In the genomic region with DNA sequence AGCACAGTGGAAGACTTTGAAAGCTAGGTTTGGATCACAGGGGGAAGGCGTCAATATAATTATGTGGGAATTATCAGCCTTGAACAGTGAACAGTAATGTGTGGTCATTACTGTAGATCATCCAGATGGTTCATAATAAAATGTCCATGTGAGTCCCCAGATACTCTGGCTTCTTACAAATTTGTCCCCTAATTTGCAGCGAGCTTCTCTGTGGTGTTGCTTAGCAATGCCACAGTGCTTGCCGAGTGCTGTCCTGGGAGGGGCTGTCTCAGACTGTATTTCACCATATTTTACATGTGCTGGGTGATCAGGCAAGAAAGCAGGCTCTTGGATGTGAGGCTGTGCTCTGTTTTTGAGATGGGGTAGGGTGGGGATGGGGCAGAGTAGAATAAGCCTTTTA, we compare ENCODE assay signal across 18 mouse cellular contexts.
A peak's percentile ranks its signal among the peaks of the same experiment; 100 is the strongest.
DNase-seq lines count a peak whose midpoint lies in the region; ATAC-seq and TF ChIP-seq lines count a peak whose summit lies in the region.
"Had no signal": no experiment of that assay in that cellular context is flagged by ENCODE, and none has a peak within 500 bp of the region (broad histone marks: within the 10 kb centered on the region; RNA-seq: fewer than 3 reads in every experiment).

No protein-coding gene starts in this region.

- H3K4me3 ChIP-seq in layer of hippocampus, adult 2 months = no peak overlapping the region
- no peak overlapping the region for H3K4me3 ChIP-seq in embryonic facial prominence, embryonic 14.5 days (ENCODE audit: low read depth, low read length)
- no peak overlapping the region for H3K4me3 ChIP-seq in forebrain, postnatal 0 days (ENCODE audit: low read depth, low read length)
- no peak overlapping the region for H3K4me3 ChIP-seq in midbrain, postnatal 0 days (ENCODE audit: low read depth, low read length)
- H3K4me3 ChIP-seq: limb, embryonic 12.5 days; liver, embryonic 13.5 days; myocyte had no signal

- peak overlapping the region; percentile 84 for H3K27ac ChIP-seq in layer of hippocampus, adult 2 months
- no peak overlapping the region for H3K27ac ChIP-seq in embryonic facial prominence, embryonic 14.5 days (replicated peaks; ENCODE audit: low read depth, low read length)
- no peak overlapping the region for H3K27ac ChIP-seq in forebrain, postnatal 0 days (ENCODE audit: low read depth, low read length)
- no peak overlapping the region for H3K27ac ChIP-seq in midbrain, postnatal 0 days (ENCODE audit: low read depth, low read length)
- H3K27ac ChIP-seq: limb, embryonic 12.5 days; liver, embryonic 13.5 days had no signal

- H3K4me2 ChIP-seq in embryonic facial prominence, embryonic 14.5 days (ENCODE audit: low read depth, low read length) = no peak overlapping the region
- H3K4me2 ChIP-seq in forebrain, postnatal 0 days (ENCODE audit: low read depth) = no peak overlapping the region
- no peak overlapping the region for H3K4me2 ChIP-seq in midbrain, postnatal 0 days (ENCODE audit: low read depth, low read length, poor library complexity, severe bottlenecking)
- H3K4me2 ChIP-seq: heart, embryonic 11.5 days; limb, embryonic 12.5 days; liver, embryonic 13.5 days had no signal

- no peaks in the 10 kb centered on the region for H3K27me3 ChIP-seq in embryonic facial prominence, embryonic 14.5 days (replicated peaks; ENCODE audit: control insufficient read depth, insufficient read depth, low read length)
- H3K27me3 ChIP-seq in forebrain, postnatal 0 days (ENCODE audit: insufficient read depth, low read length) = no peaks in the 10 kb centered on the region
- H3K27me3 ChIP-seq in midbrain, postnatal 0 days (ENCODE audit: insufficient read depth, low read length) = no peaks in the 10 kb centered on the region
- H3K27me3 ChIP-seq: limb, embryonic 12.5 days; liver, embryonic 13.5 days had no signal

- no peaks in the 10 kb centered on the region for H3K36me3 ChIP-seq in embryonic facial prominence, embryonic 14.5 days (ENCODE audit: control insufficient read depth, insufficient read depth, low read length)
- H3K36me3 ChIP-seq in forebrain, postnatal 0 days (ENCODE audit: insufficient read depth) = no peaks in the 10 kb centered on the region
- H3K36me3 ChIP-seq in midbrain, postnatal 0 days (ENCODE audit: insufficient read depth, low read length) = no peaks in the 10 kb centered on the region
- H3K36me3 ChIP-seq: limb, embryonic 12.5 days; liver, embryonic 13.5 days had no signal

- WGBS in embryonic facial prominence, embryonic 14.5 days = 66% methylated on average over 3 of the region's 3 CpGs
- 25% methylated on average over 3 of the region's 3 CpGs for WGBS in forebrain, postnatal 0 days
- WGBS in midbrain, postnatal 0 days = 28% methylated on average over 3 of the region's 3 CpGs

- TF ChIP-seq CTCF in layer of hippocampus, adult 2 months (conservative IDR thresholded peaks at IDR 0.05) = no peak
- TF ChIP-seq CTCF in forebrain, postnatal 0 days (IDR thresholded peaks at IDR 0.05; ENCODE audit: low read depth) = no peak
- no peak for TF ChIP-seq CTCF in midbrain, postnatal 0 days (IDR thresholded peaks at IDR 0.05)

- peak; percentile 63; the same call in 1 of the 2 replicates for ATAC-seq in embryonic facial prominence, embryonic 14.5 days (ENCODE audit: low read depth)
- peak; percentile 83 for ATAC-seq in forebrain, postnatal 0 days
- peak; percentile 48; the same call in 1 of the 2 replicates for ATAC-seq in midbrain, postnatal 0 days (ENCODE audit: low FRiP score)
- no peak for ATAC-seq in megakaryocyte, adult 5-6 weeks (ENCODE audit: poor library complexity, severe bottlenecking)

- H3K9ac ChIP-seq in embryonic facial prominence, embryonic 14.5 days (ENCODE audit: low read depth, low read length) = no peak overlapping the region
- no peak overlapping the region for H3K9ac ChIP-seq in forebrain, postnatal 0 days
- H3K9ac ChIP-seq in midbrain, postnatal 0 days (replicated peaks; ENCODE audit: low read length, poor library complexity, severe bottlenecking) = no peak overlapping the region
- H3K9ac ChIP-seq: limb, embryonic 12.5 days; liver, embryonic 13.5 days had no signal

- no peaks in the 10 kb centered on the region for H3K4me1 ChIP-seq in embryonic facial prominence, embryonic 14.5 days (ENCODE audit: control insufficient read depth, insufficient read depth, low read length)
- H3K4me1 ChIP-seq in forebrain, postnatal 0 days (ENCODE audit: insufficient read depth) = no peaks in the 10 kb centered on the region
- peaks cover 9% of the 10 kb centered on the region; the same call in 1 of the 2 replicates for H3K4me1 ChIP-seq in midbrain, postnatal 0 days (ENCODE audit: insufficient read depth, low read length)
- H3K4me1 ChIP-seq: limb, embryonic 12.5 days; liver, embryonic 13.5 days had no signal

- no peak for DNase-seq in layer of hippocampus, adult 2 months (ENCODE audit: low spot score in 2 of 2)
- DNase-seq in layer of hippocampus, postnatal 14 days (ENCODE audit: low spot score in 2 of 2) = no peak
- DNase-seq in embryonic facial prominence, embryonic 14.5 days (ENCODE audit: low spot score) = no peak
- DNase-seq in forebrain, postnatal 0 days = peak; percentile 31
- DNase-seq in midbrain, postnatal 0 days (ENCODE audit: low spot score) = peak; percentile 52
- DNase-seq in frontal cortex, adult 2 months (ENCODE audit: extremely low spot score in 1 of 2, low spot score in 1 of 2) = no peak
- DNase-seq: adrenal gland, postnatal 14 days; B cell, adult 2 months; cerebellum, adult 8-10 months; gastrocnemius, postnatal 25 days; heart, postnatal 14 days; liver, embryonic 13.5 days; right cerebral cortex, adult 18-20 months; thymus, postnatal 4 days had no signal

- no peaks in the 10 kb centered on the region for H3K9me3 ChIP-seq in embryonic facial prominence, embryonic 14.5 days (ENCODE audit: control insufficient read depth, low read length)
- H3K9me3 ChIP-seq in forebrain, postnatal 0 days (ENCODE audit: low read length) = no peaks in the 10 kb centered on the region
- no peaks in the 10 kb centered on the region for H3K9me3 ChIP-seq in midbrain, postnatal 0 days (ENCODE audit: low read length)
- H3K9me3 ChIP-seq: limb, embryonic 12.5 days; liver, embryonic 13.5 days had no signal

Comparison
In these comparisons a context has a peak if more than half of its experiments do, and no peak if none do; other contexts are left out.
1. DNase-seq: peak in forebrain, postnatal 0 days (single experiment) and midbrain, postnatal 0 days (single experiment); none in layer of hippocampus, adult 2 months (0 of 2), layer of hippocampus, postnatal 14 days (0 of 2), embryonic facial prominence, embryonic 14.5 days (single experiment) and frontal cortex, adult 2 months (0 of 2).